Mouse (Mus musculus) central nervous system, embryonic 14 days (tissue): ENCODE data around the gene Gm7356. TPM values are rescaled to one million over a fixed set of nuclear protein-coding genes. Genes with fewer than 3 reads are reported as not detected.

Experiments used
- polyA plus RNA-seq: library from polyadenylated mRNA; depleted of rRNA; stranded (reverse); fragments of >200 nt; gene quantifications from 2 replicates; pipeline ENCODE4 v1.2.3, GENCODE M21; 2012; rRNA removed

Gene Gm7356
- polyA plus RNA-seq, result not detected in 2 replicates

DNA sequence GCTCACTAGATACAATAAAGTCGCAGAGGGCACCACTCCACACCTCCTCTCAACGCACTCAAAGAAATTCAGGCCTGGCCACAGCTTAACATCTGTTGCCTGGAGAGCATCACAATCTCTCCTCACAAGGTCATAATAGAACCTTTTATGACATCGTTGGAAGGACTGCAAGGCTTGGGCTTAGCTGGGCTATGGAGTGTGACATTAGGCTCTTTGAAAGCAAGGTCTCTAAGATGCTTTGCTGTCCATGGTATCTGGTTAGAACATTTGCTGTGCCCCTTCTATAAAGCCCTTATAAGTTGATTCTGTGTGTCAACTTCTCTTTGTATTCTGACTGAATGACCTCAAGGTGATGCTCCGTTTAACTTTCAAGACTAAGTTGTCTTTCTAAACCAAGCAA is at the start of gene Gm7356:
TSS of gene Gm7356 (minus strand) at position 101 of the 400 bp plus-strand sequence.

Other genes starting within 250 kb of the Gm7356 start
- 117 and 135 TPM in 2 replicates for gene Afdn, start 243.2 kb downstream of the Gm7356 start, polyA plus RNA-seq
- gene Tcte2, start 241.9 kb downstream of the Gm7356 start, polyA plus RNA-seq, result 14.1 and 20.7 TPM in 2 replicates
- gene Gm7168, start 55.3 kb downstream of the Gm7356 start, polyA plus RNA-seq, result not detected in 2 replicates
- gene Gm7358, start 55.8 kb upstream of the Gm7356 start, polyA plus RNA-seq, result not detected in 2 replicates
- gene Dact2, start 200.6 kb upstream of the Gm7356 start, polyA plus RNA-seq, result 1.9 and 2.1 TPM in 2 replicates